Mouse (Mus musculus) cortical plate, adult 2 months (tissue): ENCODE data around the gene Gata2. TPM values are rescaled to one million over a fixed set of nuclear protein-coding genes. Genes with fewer than 3 reads are reported as not detected.

Source experiments
- H3K27ac ChIP-seq: fragments of 200-500 bp; 2 replicates; pipeline ENCODE4 v1.5.1; 2012; ENCODE audit warnings: low read length, control low read depth, inconsistent platforms; ENCODE audit not compliant: insufficient read depth
- H3K4me1 ChIP-seq: fragments of 200-500 bp; 2 replicates; pipeline ENCODE4 v1.6.1; 2011; ENCODE audit warnings: low read length; ENCODE audit not compliant: control insufficient read depth, insufficient read depth
- H3K4me3 ChIP-seq: fragments of 200-500 bp; 2 replicates; pipeline ENCODE4 v1.5.1; 2011; ENCODE audit warnings: mild to moderate bottlenecking, low read length, control low read depth; ENCODE audit not compliant: insufficient read depth
- CTCF ChIP-seq: fragments of 200-500 bp; IDR thresholded peaks from 2 replicates; pipeline ENCODE4 v1.5.1; 2011; ENCODE audit warnings: mild to moderate bottlenecking, control low read depth, low read length; ENCODE audit not compliant: insufficient read depth; ENCODE audit errors: extremely low read depth
- POLR2A ChIP-seq: fragments of 200-500 bp; IDR thresholded peaks from 2 replicates; pipeline ENCODE4 v1.6.1; 2011; ENCODE audit warnings: mild to moderate bottlenecking, low read length, control low read depth; ENCODE audit not compliant: insufficient read depth; ENCODE audit errors: extremely low read depth
- polyA plus RNA-seq: library from polyadenylated mRNA; depleted of rRNA; stranded (reverse); fragments of >200 nt; gene quantifications from 2 replicates; pipeline ENCODE4 v1.2.3, GENCODE M21; 2012

Gene Gata2
- polyA plus RNA-seq, 1 experiment: 5.8 TPM

DNA sequence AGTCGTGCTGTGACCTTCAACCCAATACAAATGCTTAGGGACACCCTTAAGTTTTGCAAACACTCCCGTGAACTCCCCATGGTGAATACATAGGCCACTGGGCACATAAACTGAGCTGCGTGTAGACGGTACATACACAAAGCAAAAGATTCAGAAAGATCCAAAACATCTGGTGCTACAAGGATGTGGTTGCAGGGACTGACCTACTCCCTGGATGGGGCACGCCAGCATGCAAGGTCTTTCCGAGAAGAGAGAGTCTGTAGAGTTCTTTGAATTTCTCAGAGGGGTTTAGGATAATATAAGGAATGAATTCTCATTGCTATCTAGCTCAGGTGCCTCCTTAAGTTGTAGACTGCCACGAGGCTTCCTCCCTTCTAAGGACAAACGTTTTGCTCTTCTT is 935 bp upstream of the Gata2 start:
- Histone ChIP-seq H3K27ac (no peak overlapping the region), H3K4me1 (no peaks in the 10 kb centered on the region), H3K4me3 (no peak overlapping the region)
- no peak for TF ChIP-seq CTCF
- TF ChIP-seq POLR2A: no peak

- Histone ChIP-seq H3K4me1 (no peaks in the 10 kb centered on the region), H3K27ac (no peak overlapping the region), H3K4me3 (no peak overlapping the region)
- TF ChIP-seq POLR2A: no peak
- no peak for TF ChIP-seq CTCF
These were observed 624 bp downstream of the Gata2 start for GRCm38 (mm10) chr6:88194053-88194977.

GRCm38 (mm10) chr6:88194978-88195325 is 1.3 kb downstream of the Gata2 start:
- TF ChIP-seq CTCF (no peak), POLR2A (no peak)
- Histone ChIP-seq H3K4me3 (no peak overlapping the region), H3K4me1 (no peaks in the 10 kb centered on the region), H3K27ac (no peak overlapping the region)

DNA sequence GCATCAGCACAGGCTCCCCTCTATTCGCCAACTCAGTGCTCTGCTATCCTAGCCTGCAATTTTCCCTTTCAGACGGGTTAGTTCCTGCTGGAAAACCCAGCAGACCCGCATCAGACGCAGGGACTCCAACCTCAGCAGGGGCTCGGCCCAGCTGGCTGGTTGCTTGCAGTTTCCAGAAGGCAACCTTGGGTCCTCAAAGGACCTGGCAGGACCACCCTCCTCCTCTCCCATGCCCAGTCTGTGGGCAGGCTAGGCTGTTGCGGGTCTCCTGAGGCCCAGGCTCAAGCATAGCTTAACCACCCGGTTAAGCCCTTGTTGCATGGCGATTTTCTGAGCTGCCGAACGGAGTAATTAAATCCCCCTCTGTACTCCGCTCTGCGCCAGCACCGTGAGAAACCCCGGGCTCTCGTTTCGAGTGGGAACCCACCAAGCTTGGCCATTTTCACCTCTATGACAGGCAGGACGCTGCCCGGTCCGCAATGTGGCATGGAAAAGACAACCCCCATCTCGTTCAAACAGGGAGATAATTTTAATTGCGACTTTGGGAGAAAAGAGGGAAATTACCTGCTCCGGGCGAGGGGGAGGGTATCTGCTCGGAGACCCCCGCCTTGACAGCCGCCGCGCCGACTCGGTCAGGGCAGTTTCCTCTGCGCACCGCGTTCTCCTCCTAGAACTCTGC is 2.5 kb downstream of the Gata2 start:
- no peak for TF ChIP-seq CTCF
- no peak for TF ChIP-seq POLR2A
- Histone ChIP-seq H3K4me1 (no peaks in the 10 kb centered on the region), H3K4me3 (no peak overlapping the region), H3K27ac (no peak overlapping the region)

DNA sequence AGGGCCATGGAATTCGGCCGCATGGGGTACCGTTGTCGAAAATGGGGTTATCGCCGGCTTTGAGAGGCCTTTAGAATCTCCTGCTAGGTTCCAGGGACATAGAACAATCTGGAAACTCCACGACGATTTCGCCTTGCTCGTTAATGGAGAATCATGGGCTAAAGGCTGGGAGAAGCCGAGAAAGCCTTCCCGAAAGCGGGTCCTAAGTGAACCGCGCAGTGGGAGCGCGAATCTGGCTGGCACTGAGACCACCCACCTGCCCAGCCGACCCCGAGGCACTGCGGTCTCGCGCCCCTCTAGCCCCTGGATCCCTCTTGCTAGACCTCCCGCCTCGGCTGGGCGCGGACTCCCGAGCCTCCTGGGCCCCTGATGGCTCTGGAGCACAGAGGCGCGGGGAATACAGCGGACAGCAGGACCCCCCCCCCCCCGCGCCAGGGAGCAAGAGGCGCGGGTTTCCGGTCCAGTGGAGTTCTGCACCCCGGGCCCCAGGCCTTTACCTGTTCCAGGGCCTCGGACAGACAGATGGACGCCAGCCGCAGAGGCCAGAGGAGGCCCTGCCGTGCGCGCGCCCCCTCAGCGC is 3.1 kb downstream of the Gata2 start:
- H3K27ac ChIP-seq: no peak overlapping the region; the same call in 1 of the 2 replicates
- TF ChIP-seq CTCF (no peak), POLR2A (no peak)
- no peak overlapping the region for H3K4me3 ChIP-seq
- no peaks in the 10 kb centered on the region for H3K4me1 ChIP-seq

- Histone ChIP-seq H3K27ac (peak overlapping the region; percentile 53; the same call in 1 of the 2 replicates), H3K4me3 (peak overlapping the region; percentile 26), H3K4me1 (no peaks in the 10 kb centered on the region)
- TF ChIP-seq POLR2A (no peak), CTCF (no peak)
These were observed 3.8 kb downstream of the Gata2 start for GRCm38 (mm10) chr6:88197313-88198069.

DNA sequence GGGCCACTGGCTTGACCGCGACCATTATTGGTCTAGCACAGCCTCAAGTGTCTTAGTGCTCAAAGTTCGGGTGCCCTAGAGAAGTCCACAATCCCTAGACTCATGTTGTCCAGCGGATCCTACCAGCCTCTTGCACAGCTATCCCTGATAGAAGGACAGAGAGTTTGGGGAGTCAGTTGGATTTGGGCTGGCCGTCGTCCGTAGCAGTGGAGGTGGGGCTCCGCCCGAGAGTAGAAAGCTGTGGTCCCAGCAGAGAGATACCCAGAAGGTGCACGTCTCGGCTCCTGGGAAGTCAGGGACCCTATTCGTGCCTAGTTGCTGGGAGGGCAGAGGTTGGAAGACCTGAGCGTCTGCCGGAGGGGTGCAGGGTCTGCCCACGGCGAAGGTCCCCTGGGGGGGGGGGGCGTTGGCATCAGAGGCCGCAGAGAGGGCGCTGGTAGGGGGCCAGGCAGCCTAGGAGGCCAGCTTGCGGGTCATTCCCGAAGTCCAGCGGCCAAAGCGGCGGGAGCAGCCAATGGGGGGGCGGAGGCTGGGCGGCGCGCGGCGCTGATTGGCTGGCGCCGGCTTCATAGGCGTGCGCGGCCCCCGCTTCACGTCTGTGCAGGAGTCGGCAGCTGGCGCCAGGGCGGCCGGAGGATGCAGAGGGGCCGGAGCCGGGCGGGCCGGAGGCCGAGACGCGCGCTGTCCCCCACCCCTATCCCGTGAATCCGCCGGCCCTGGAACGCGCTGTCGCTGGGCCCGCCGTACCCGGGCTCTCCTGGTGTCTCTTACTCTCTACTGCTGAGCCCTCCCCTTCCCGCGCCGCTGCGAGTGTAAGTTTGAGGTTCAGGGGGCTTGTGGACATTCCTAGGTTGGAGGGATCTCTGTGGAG is 4.6 kb downstream of the Gata2 start:
- H3K4me3 ChIP-seq: peak overlapping the region; percentile 26
- no peaks in the 10 kb centered on the region for H3K4me1 ChIP-seq
- peak overlapping the region; percentile 53; the same call in 1 of the 2 replicates for H3K27ac ChIP-seq
- no peak for TF ChIP-seq CTCF
- 0 out of 2 replicates have a peak, but pooled peaks have one; percentile 16 for TF ChIP-seq POLR2A

- H3K4me1 ChIP-seq: no peaks in the 10 kb centered on the region
- TF ChIP-seq POLR2A (no peak), CTCF (no peak)
- no peak overlapping the region for H3K27ac ChIP-seq
- H3K4me3 ChIP-seq: peak overlapping the region; percentile 8
These were observed 5.5 kb downstream of the Gata2 start for GRCm38 (mm10) chr6:88199001-88199717.
